Mouse (Mus musculus): ENCODE results near the gene Rpl13a.
"Not testable (repeated sequence)": the region's sequence is repeated elsewhere in the genome, so short reads cannot be mapped to it uniquely, and the experiment has no call there.

Rpl13a gene

GRCm38 (mm10) chr7:45118336-45118735, 10.2 kb downstream of the Rpl13a start:
- DNase-seq (ENCODE audit: low read depth, low spot score): no peak

- no peak for DNase-seq (ENCODE audit: low read depth, low spot score)
Measured at GRCm38 (mm10) chr7:45117566-45117965, 11.0 kb downstream of the Rpl13a start.

- no peak for DNase-seq (ENCODE audit: low read depth, low spot score)
Measured at GRCm38 (mm10) chr7:45113476-45113875, 15.1 kb downstream of the Rpl13a start.

DNA sequence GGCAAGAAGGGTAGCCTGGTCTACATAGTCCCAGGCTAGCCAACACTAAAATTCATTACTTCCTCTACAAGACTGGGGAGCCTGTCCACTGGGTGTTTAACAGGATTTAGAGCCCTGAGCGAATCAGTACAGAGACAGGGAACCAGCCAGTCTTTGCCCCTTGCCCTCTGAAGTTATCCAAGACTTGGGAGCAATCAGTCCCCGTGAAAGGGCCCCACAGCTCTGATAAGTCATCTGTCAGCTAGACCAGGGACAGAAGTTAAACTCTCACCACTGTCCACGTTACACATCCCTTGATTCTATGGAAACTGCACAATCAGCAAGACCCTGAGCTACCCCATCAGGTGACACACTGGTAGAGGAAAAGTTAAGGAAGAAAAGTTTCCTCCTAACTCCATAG, 16.0 kb downstream of the Rpl13a start:
- DNase-seq (ENCODE audit: low read depth, low spot score): no peak

DNA sequence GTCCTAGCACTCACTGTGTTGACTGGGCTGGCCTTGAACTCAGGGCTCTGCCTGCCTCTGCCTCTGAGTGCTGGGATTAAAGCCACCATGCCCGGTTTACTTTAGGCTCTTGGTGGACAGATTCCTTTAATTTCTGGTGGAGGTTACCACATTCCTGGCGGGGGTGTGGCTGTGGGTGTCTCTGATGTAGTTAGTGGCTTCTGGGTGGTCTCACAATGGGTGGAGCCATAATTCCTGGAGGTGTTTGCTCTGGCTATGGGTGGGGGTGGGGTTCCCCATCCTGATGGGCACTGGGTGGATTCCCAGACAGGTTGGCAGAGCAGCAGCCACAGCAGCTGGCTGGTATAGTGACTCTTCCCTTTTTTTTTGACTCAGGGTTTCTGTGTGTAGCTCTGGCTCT, 16.6 kb downstream of the Rpl13a start:
- no peak for DNase-seq (ENCODE audit: low read depth, low spot score)

- not testable (repeated sequence) for DNase-seq (ENCODE audit: low read depth, low spot score)
Measured at GRCm38 (mm10) chr7:45110089-45110488, 18.5 kb downstream of the Rpl13a start.

DNA sequence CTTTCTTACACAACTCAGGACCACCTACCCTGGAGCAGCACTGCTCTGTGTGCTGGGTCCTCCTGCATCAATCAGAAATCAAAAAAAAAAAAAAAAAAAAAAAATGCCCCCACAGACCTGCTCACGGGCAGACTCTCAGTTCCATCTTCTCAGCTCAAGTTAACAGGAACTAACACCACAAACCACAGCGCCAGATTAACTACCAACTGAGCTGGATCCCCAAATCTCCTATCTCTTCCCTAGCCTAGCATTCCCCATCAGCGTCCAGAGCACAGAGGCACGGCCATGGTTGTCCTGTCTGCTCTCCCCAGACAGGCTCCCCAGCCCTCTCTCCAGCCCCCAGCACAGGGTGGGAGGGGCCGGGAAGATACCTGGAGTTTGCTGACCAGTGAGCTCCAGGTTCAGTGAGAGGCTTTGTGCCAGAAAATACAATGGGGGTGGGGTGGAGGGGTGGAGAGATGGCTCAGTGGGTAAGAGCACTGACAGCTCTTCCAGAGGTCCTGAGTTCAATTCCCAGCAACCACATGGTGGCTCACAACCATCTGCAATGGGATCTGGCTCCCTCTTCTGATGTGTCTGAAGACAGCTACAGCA, 21.4 kb downstream of the Rpl13a start:
- peak; percentile 33 for DNase-seq (ENCODE audit: low read depth, low spot score)

DNA sequence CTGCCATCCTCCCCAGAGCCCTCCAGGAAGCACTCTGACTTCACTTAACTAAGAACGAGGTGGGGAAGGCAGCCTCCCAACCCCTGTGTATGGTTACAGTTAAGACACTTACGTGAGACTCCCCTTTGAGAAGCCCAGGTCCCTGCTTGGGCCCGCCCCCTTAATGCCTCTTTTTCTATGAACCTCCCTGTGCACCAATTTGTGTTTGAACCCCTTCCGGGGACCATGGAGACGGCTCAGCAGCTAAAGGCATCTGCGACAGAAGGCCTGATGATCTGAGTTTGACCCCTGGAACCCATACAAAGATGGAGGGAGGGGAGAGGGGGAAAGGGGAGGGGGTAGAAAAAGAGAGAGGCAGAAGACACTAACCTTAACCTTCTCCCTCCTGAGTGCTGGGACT, 22.1 kb downstream of the Rpl13a start:
- no peak for DNase-seq (ENCODE audit: low read depth, low spot score)

GRCm38 (mm10) chr7:45105491-45105890, 23.1 kb downstream of the Rpl13a start:
- DNase-seq (ENCODE audit: low read depth, low spot score): no peak

- DNase-seq (ENCODE audit: low read depth, low spot score): no peak
Measured at GRCm38 (mm10) chr7:45104941-45105340, 23.6 kb downstream of the Rpl13a start.

GRCm38 (mm10) chr7:45103652-45104180, 24.8 kb downstream of the Rpl13a start, which contains the start of gene Fcgrt:
TSS of gene Fcgrt (minus strand) at chr7:45103851.
- no peak for DNase-seq (ENCODE audit: low read depth, low spot score)

GRCm38 (mm10) chr7:45102940-45103585, 25.5 kb downstream of the Rpl13a start:
- DNase-seq (ENCODE audit: low read depth, low spot score): no peak

DNA sequence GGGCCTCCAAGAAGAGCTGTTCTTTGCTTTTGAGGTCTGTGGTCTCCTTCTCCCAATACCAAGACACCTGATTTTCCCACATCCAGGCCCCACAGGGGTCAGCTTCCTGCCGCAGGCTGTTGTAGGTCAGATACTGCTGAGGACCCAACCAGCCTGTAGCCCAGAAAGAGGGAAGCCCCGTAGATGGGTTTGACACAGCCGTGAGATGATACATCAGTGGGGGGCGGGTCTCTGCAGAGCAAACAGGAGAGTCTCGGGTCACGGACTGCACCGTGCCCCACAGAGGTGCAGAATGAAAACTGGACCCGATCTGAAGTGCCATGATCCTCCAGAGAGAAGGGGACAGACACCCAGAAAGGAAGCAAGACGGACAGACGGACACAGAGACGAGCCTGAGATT, 26.1 kb downstream of the Rpl13a start:
- DNase-seq (ENCODE audit: low read depth, low spot score): no peak

GRCm38 (mm10) chr7:45100046-45100445, 28.5 kb downstream of the Rpl13a start:
- no peak for DNase-seq (ENCODE audit: low read depth, low spot score)

DNA sequence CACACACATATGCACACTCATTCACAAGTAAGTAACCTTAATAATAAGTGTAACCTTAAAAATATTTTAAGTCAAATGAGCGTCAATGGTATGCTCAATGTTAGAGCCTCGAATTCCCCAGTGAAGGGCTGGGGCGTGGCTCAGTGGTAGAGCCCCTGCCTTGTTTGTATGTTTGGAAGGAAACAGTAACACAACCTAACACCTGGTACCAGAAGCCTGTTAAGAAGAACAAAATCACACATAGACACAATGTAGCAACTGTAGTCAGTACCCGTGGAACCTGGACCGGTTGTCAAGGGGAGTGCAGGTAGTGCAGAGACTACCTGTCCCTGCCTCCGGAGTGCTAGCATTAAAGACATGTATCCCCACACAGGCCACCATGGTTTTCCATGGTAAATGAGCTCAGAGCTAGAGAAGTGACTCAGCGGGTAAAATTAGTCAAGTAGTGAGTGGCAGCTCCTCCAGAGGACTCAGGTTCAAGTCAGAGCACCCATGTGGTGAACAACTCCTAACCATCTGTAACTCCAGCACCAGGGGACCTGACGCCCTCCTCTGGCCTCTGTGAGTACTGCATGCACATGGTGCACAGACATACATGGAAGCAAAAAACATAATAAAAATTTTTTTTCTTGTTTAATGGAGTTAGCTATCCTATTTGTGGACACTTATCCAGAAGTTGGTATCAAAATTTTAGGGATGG, 29.9 kb downstream of the Rpl13a start:
- no peak for DNase-seq (ENCODE audit: low read depth, low spot score)

DNA sequence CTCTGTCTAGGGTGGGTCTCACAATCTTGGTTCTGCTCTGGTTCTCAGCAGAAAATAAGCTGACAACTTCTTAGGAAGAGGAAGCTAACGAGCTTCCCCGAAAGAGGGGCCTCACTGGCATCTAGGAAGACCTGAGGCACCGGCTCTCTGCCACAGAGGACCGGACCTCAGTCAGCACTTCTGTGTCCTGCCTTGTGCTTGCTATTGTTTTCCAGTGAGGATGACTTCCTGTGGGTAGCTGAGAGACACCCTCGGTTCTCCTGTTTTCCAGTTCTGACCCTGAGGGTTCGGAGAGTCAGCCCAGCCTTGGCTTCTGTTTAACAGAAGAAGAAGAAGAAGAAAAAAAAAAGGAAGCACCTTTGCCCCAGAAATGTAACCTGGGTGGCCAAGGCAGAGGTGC, 31.1 kb downstream of the Rpl13a start:
- no peak for DNase-seq (ENCODE audit: low read depth, low spot score)

- DNase-seq (ENCODE audit: low read depth, low spot score): not testable (repeated sequence)
Measured at GRCm38 (mm10) chr7:45095965-45096364, 32.6 kb downstream of the Rpl13a start.

- no peak for DNase-seq (ENCODE audit: low read depth, low spot score)
Measured at GRCm38 (mm10) chr7:45095367-45095766, 33.2 kb downstream of the Rpl13a start.

DNA sequence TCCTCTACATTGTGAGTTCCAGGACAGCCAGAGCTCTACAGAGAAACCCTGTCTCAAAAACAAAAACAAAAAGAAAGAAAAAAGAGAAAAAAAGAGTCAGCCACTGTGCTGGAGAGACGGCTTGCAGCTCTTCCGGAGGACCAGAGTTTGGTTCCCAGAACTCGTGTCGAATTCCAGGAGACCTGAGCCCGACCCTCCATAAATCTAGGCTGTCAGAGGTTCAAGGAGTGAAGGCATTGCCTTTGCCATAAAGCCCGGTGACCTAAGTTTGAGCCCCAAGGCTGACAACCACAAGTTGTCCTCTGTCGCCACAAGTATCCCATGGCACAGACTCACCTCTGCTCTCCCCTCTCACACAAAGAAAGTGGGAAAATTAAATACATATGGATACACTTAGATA, 34.4 kb downstream of the Rpl13a start:
- no peak for DNase-seq (ENCODE audit: low read depth, low spot score)

- peak; percentile 29 for DNase-seq (ENCODE audit: low read depth, low spot score)
Measured at GRCm38 (mm10) chr7:45093516-45093905, 35.0 kb downstream of the Rpl13a start.

GRCm38 (mm10) chr7:45092828-45093515, 35.6 kb downstream of the Rpl13a start:
- no peak for DNase-seq (ENCODE audit: low read depth, low spot score)

DNA sequence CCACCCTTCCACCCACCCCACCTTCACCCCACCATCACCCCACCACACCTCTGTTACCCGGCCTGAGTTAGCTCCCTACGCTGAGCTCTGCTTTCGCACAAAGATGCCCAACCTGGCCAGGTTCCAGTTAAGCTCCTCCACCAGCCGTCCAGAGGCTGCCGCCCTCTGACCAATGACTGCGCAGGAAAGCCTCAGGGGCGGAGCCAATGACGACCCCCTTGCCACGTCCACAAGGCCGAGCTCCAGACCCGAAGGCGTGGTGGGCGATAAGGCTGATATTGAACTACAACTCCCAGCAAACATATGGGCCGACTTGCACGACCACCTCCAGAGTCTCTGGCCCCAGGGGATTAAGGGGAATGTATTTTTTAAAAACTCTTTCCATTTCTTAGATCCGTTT, 36.5 kb downstream of the Rpl13a start, which contains the start of gene Rcn3:
TSS of gene Rcn3 (minus strand) at position 174 of the 400 bp plus-strand sequence.
- DNase-seq (ENCODE audit: low read depth, low spot score): no peak

All from CD4-positive helper T cell, adult 2 months (primary cell).